Mouse (Mus musculus) midbrain, embryonic 15.5 days (tissue): ENCODE measurements at regions not wholly inside any gene's neighbourhood (a gene's known extent, or its start where the extent isn't known, plus 50 kb on each side); places are given as distances from the start of the nearest gene placed in this dataset.

Source experiments
- ATAC-seq: fragments of 200-750 bp; cut with Nextera tagmentation; replicated peaks from 2 replicates; pipeline ENCODE4 v1.8.0; 2017; ENCODE audit warnings: moderate TSS enrichment
- H3K27ac ChIP-seq: fragments of 300-500 bp; sonication (generic); 2 replicates; pipeline ENCODE4 v1.5.1; 2015; ENCODE audit warnings: mild to moderate bottlenecking, inconsistent platforms
- H3K27me3 ChIP-seq: fragments of 300-500 bp; sonication (generic); replicated peaks from 2 replicates; pipeline ENCODE4 v1.6.1; 2015; ENCODE audit warnings: inconsistent platforms
- H3K36me3 ChIP-seq: fragments of 300-500 bp; sonication (generic); replicated peaks from 2 replicates; pipeline ENCODE4 v1.6.1; 2015; ENCODE audit warnings: inconsistent platforms
- H3K4me1 ChIP-seq: fragments of 300-500 bp; sonication (generic); 2 replicates; pipeline ENCODE4 v1.6.1; 2015; ENCODE audit warnings: inconsistent platforms
- H3K4me2 ChIP-seq: fragments of 300-500 bp; sonication (generic); 2 replicates; pipeline ENCODE4 v1.6.1; 2015; ENCODE audit warnings: inconsistent platforms, mild to moderate bottlenecking, moderate library complexity
- H3K4me3 ChIP-seq: fragments of 300-500 bp; sonication (generic); 2 replicates; pipeline ENCODE4 v1.5.1; 2015; ENCODE audit warnings: mild to moderate bottlenecking, inconsistent platforms
- H3K9ac ChIP-seq: fragments of 300-500 bp; sonication (generic); 2 replicates; pipeline ENCODE4 v1.6.1; 2015; ENCODE audit warnings: mild to moderate bottlenecking, inconsistent platforms
- H3K9me3 ChIP-seq: fragments of 300-500 bp; sonication (generic); 2 replicates; pipeline ENCODE4 v1.6.1; 2016; ENCODE audit warnings: inconsistent platforms
- WGBS: fragments of 180-500 bp; shearing (Covaris S2); methylation state at CpG from one replicate; pipeline ENCODE4 v1.1.7; 2015; ENCODE audit warnings: mixed read lengths; 5-methylcytosine and 5-hydroxymethylcytosine counted together

GRCm38 (mm10) chr13:44339061-44339741, 390.1 kb upstream of the Jarid2 start:
- H3K27ac ChIP-seq: no peak overlapping the region
- no peak for ATAC-seq
- H3K4me3 ChIP-seq: no peak overlapping the region
- 59% methylated on average over 6 of the region's 6 CpGs for WGBS
- no peak overlapping the region for H3K9ac ChIP-seq
- no peaks in the 10 kb centered on the region for H3K9me3 ChIP-seq
- no peaks in the 10 kb centered on the region for H3K36me3 ChIP-seq
- 0 out of 2 replicates have a peak, but pooled peaks cover 1% of the 10 kb centered on the region for H3K4me1 ChIP-seq
- no peaks in the 10 kb centered on the region for H3K27me3 ChIP-seq
- no peak overlapping the region for H3K4me2 ChIP-seq

GRCm38 (mm10) chr13:44345094-44345493, 384.2 kb upstream of the Jarid2 start:
- Histone ChIP-seq H3K9ac (no peak overlapping the region), H3K4me1 (peaks cover 12% of the 10 kb centered on the region), H3K4me2 (no peak overlapping the region), H3K36me3 (no peaks in the 10 kb centered on the region), H3K4me3 (no peak overlapping the region), H3K9me3 (no peaks in the 10 kb centered on the region), H3K27ac (peak overlapping the region; percentile 40; the same call in 1 of the 2 replicates), H3K27me3 (no peaks in the 10 kb centered on the region)
- 30% methylated on average over 6 of the region's 6 CpGs for WGBS
- peak; percentile 62; the same call in 1 of the 2 replicates for ATAC-seq

GRCm38 (mm10) chr13:44346636-44347035, 382.6 kb upstream of the Jarid2 start:
- ATAC-seq: no peak
- H3K4me2 ChIP-seq: no peak overlapping the region
- no peak overlapping the region for H3K9ac ChIP-seq
- 58% methylated on average over 4 of the region's 4 CpGs for WGBS
- H3K36me3 ChIP-seq: no peaks in the 10 kb centered on the region
- no peak overlapping the region for H3K4me3 ChIP-seq
- H3K9me3 ChIP-seq: no peaks in the 10 kb centered on the region
- H3K27me3 ChIP-seq: no peaks in the 10 kb centered on the region
- H3K4me1 ChIP-seq: peaks cover 12% of the 10 kb centered on the region
- no peak overlapping the region for H3K27ac ChIP-seq

GRCm38 (mm10) chr13:44347662-44348061, 381.6 kb upstream of the Jarid2 start:
- ATAC-seq: no peak
- no peak overlapping the region for H3K27ac ChIP-seq
- H3K9ac ChIP-seq: no peak overlapping the region
- H3K4me1 ChIP-seq: peaks cover 12% of the 10 kb centered on the region
- H3K4me2 ChIP-seq: no peak overlapping the region
- no peak overlapping the region for H3K4me3 ChIP-seq
- 61% methylated on average over 9 of the region's 9 CpGs for WGBS
- no peaks in the 10 kb centered on the region for H3K27me3 ChIP-seq
- no peaks in the 10 kb centered on the region for H3K36me3 ChIP-seq
- H3K9me3 ChIP-seq: no peaks in the 10 kb centered on the region

GRCm38 (mm10) chr13:44353899-44354298, 375.4 kb upstream of the Jarid2 start:
- ATAC-seq: no peak
- 45% methylated on average over 9 of the region's 9 CpGs for WGBS
- H3K27ac ChIP-seq: no peak overlapping the region
- H3K9me3 ChIP-seq: no peaks in the 10 kb centered on the region
- H3K4me2 ChIP-seq: no peak overlapping the region
- H3K27me3 ChIP-seq: no peaks in the 10 kb centered on the region
- 0 out of 2 replicates have a peak, but pooled peaks cover 3% of the 10 kb centered on the region for H3K4me1 ChIP-seq
- no peak overlapping the region for H3K9ac ChIP-seq
- H3K4me3 ChIP-seq: no peak overlapping the region
- no peaks in the 10 kb centered on the region for H3K36me3 ChIP-seq

GRCm38 (mm10) chr13:44355771-44356221, 373.5 kb upstream of the Jarid2 start:
- no peak overlapping the region for H3K4me2 ChIP-seq
- no peaks in the 10 kb centered on the region for H3K9me3 ChIP-seq
- no peak overlapping the region for H3K27ac ChIP-seq
- 73% methylated on average over 12 of the region's 12 CpGs for WGBS
- H3K4me3 ChIP-seq: no peak overlapping the region
- no peaks in the 10 kb centered on the region for H3K36me3 ChIP-seq
- H3K4me1 ChIP-seq: peaks cover 12% of the 10 kb centered on the region
- H3K9ac ChIP-seq: no peak overlapping the region
- no peak for ATAC-seq
- no peaks in the 10 kb centered on the region for H3K27me3 ChIP-seq

- Histone ChIP-seq H3K27ac (no peak overlapping the region), H3K4me2 (no peak overlapping the region), H3K4me1 (peaks cover 19% of the 10 kb centered on the region), H3K9ac (no peak overlapping the region), H3K27me3 (no peaks in the 10 kb centered on the region), H3K9me3 (no peaks in the 10 kb centered on the region), H3K4me3 (no peak overlapping the region), H3K36me3 (no peaks in the 10 kb centered on the region)
- ATAC-seq: no peak
- 89% methylated on average over 11 of the region's 11 CpGs for WGBS
Observed at GRCm38 (mm10) chr13:44356981-44357380, 372.3 kb upstream of the Jarid2 start.

GRCm38 (mm10) chr13:44359344-44359743, 369.9 kb upstream of the Jarid2 start:
- WGBS: 71% methylated on average over 7 of the region's 7 CpGs
- Histone ChIP-seq H3K9me3 (no peaks in the 10 kb centered on the region), H3K27ac (no peak overlapping the region), H3K27me3 (no peaks in the 10 kb centered on the region), H3K4me3 (no peak overlapping the region), H3K9ac (no peak overlapping the region), H3K36me3 (no peaks in the 10 kb centered on the region), H3K4me2 (no peak overlapping the region), H3K4me1 (peaks cover 16% of the 10 kb centered on the region)
- no peak for ATAC-seq

GRCm38 (mm10) chr13:44360016-44360415, 369.3 kb upstream of the Jarid2 start:
- Histone ChIP-seq H3K4me3 (no peak overlapping the region), H3K4me2 (no peak overlapping the region), H3K27ac (no peak overlapping the region), H3K4me1 (peaks cover 16% of the 10 kb centered on the region), H3K9ac (no peak overlapping the region), H3K27me3 (no peaks in the 10 kb centered on the region), H3K36me3 (no peaks in the 10 kb centered on the region), H3K9me3 (no peaks in the 10 kb centered on the region)
- 81% methylated on average over 5 of the region's 5 CpGs for WGBS
- no peak for ATAC-seq

- Histone ChIP-seq H3K27ac (no peak overlapping the region), H3K4me1 (peaks cover 16% of the 10 kb centered on the region), H3K27me3 (no peaks in the 10 kb centered on the region), H3K9ac (no peak overlapping the region), H3K4me2 (no peak overlapping the region), H3K36me3 (no peaks in the 10 kb centered on the region), H3K4me3 (no peak overlapping the region), H3K9me3 (no peaks in the 10 kb centered on the region)
- 26% methylated on average over 15 of the region's 15 CpGs for WGBS
- no peak for ATAC-seq
Observed at GRCm38 (mm10) chr13:44360725-44361290, 368.5 kb upstream of the Jarid2 start.

- no peak overlapping the region for H3K4me3 ChIP-seq
- H3K27me3 ChIP-seq: no peaks in the 10 kb centered on the region
- no peak overlapping the region for H3K27ac ChIP-seq
- H3K36me3 ChIP-seq: no peaks in the 10 kb centered on the region
- no peak for ATAC-seq
- peaks cover 16% of the 10 kb centered on the region for H3K4me1 ChIP-seq
- H3K4me2 ChIP-seq: no peak overlapping the region
- 58% methylated on average over 15 of the region's 15 CpGs for WGBS
- no peaks in the 10 kb centered on the region for H3K9me3 ChIP-seq
- no peak overlapping the region for H3K9ac ChIP-seq
Observed at GRCm38 (mm10) chr13:44362293-44363005, 366.8 kb upstream of the Jarid2 start.

GRCm38 (mm10) chr13:44363016-44363415, 366.3 kb upstream of the Jarid2 start:
- WGBS: 6% methylated on average over 2 of the region's 2 CpGs
- Histone ChIP-seq H3K9ac (no peak overlapping the region), H3K4me1 (peaks cover 16% of the 10 kb centered on the region), H3K36me3 (no peaks in the 10 kb centered on the region), H3K27me3 (no peaks in the 10 kb centered on the region), H3K27ac (no peak overlapping the region), H3K4me2 (no peak overlapping the region), H3K9me3 (no peaks in the 10 kb centered on the region), H3K4me3 (no peak overlapping the region)
- ATAC-seq: no peak
